Mouse (Mus musculus): ENCODE results near the gene Mtln.

Gene Mtln

DNA sequence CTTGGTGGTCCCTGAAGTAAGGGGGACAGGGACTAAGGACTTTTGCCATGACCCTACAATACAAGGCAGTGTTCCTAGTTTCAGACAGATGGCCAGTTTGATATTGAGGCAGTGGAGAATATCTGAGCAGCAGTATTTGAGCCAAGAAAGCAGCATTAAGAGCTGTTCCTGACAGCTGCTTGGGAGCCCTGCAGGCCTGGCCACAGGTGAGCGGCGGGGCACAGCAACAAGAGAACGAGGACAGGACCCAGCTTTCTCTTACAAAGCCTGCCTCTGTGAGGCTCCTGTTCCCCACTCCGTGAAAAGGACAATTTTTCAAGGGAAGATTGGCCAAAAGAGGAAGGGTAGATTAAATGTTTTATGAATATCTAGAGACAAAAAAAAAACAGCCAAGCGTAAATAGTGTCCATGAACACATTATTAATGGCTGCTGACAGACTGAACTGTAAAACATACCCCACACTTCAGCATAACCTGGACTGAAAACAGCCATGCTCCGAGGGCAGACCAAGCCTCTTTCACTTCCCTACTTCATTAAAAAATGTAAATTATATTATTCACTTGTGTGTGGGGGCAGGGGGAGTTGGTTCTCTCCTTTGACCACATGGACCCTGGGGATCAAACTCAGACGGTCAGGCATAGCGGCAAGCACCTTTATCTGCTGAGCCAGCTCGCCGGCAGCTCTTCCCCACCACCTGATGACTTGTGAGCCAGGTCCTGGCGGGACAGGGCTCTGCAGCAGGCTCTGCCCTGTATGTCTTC is 40.3 kb downstream of the Mtln start:
- no peak for DNase-seq

DNA sequence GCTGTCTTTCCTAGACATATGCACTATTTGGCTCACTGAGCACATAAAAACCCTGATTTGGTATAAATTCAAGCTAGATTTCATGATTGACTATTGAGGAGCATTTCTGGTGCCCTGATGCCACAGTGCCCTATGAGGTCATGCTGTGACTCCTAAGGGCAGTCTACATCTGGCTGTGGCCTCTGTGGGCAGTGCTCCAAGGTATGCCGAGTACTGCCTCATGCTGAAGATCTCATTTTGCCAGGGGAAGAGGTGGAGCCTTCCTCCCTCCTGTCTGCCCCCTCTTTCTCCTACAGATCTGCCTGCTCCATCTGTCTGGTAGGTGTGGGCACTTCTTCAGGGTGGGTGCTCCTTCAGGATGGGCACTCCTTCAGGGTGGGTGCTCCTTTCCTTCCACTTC is 42.9 kb downstream of the Mtln start:
- DNase-seq: no peak

DNA sequence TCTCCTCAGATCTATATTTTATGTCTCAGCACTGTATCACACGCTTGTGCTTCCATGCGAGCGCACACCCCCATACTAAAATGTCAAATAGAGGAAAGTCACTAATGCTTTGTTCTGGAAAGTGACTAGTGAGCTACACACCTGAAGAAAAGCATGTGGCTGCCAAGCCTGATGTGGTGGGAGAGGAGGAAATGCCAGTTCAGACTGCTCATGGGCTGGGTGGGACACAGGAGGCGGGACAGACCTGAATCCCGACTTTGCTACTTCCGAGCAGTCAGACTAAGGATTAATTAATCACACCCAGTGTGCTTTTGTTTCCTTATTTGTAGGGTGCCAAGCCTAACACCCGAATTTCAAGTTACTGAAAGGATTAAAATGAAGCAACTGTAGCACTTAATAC is 44.0 kb downstream of the Mtln start:
- no peak for DNase-seq

DNA sequence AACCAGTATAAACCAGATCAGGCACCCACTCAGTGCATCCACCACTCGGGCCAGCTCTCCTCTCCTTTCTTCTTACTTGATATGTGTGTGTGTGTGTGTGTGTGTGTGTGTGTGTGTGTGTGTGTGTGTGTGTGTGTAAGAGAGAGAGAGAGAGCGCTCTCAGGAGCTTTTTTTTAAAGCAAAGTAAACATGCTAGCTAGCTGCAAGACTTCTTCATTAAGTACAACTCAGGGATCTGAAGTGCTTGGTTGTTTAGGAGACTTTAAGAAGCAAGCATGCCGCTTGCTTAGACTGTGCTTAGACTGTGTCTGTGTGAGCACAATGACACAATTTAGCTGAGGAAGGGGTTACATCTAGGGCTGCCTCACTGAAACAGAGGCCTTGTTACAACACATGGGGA is 49.7 kb downstream of the Mtln start:
- DNase-seq: no peak

Data from lung, adult 18-20 months (tissue).